Mouse (Mus musculus) megakaryocyte-erythroid progenitor cell, adult 5-6 weeks (primary cell): ENCODE results near the gene Cmbl. TPM values are rescaled to one million over a fixed set of nuclear protein-coding genes. Genes with fewer than 3 reads are reported as not detected.
A peak's percentile ranks its signal among the peaks of the same experiment; 100 is the strongest.

ENCODE experiments used
- ATAC-seq: replicated peaks from 2 replicates; pipeline ENCODE4 v1.8.0; 2016; ENCODE audit warnings: mild to moderate bottlenecking, inconsistent platforms; ENCODE audit not compliant: severe bottlenecking, poor library complexity, low FRiP score, low TSS enrichment
- total RNA-seq, 2 experiments: library from RNA; stranded (forward) in 1 of 2; stranded (reverse) in 1 of 2; fragments of 200-1000, 215-1000 nt in 1 of 2; fragments of >200 nt in 1 of 2; fragmentation: Nextera tagmentation in 1 of 2; gene quantifications; 2 replicates each; pipeline ENCODE4 v1.2.3; 2014 to 2017

The Cmbl gene
- total RNA-seq, 2 experiments from 2014 or later = not detected

DNA sequence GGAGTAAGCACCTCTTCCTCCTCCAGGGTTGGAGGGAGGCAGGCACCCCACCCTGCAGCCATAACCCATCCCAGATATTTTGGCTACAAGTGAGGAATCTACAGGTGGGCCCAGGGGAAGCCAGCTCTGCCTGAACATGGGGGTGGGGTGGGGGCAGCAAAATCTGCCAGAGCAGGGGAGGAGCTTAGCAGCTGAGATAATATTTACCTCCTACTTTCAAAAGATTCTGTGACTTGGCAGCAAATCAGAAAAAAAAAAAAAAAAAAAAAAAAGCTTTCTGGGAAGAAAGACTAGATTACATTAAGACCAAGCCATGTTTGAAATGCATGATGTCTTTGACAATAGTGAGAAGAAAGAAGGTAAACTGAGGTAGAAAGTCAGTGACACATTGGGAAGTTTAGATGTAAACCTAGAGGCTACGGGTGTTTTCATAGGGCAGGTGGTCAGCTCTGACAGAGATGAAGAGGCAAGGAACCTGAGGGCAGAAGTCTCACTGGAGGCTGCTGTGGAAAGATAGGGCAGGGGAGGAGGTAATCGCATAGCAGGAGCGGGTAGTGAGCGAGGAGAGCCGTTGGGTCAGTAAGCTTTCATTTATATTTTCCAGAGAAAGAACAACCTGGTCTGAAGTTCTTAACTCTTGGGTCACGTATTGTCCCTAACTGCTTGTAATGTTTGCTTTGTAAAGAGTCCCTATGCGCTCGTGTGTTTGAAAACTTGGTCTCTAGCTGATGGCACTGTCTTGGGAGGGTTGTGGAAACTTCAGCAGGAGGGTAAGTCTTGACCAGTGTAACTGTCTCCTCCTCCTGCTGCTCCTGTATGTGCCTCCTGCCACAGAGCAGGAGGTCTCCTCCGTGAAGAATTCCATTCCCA, 25.3 kb upstream of the Cmbl start:
- ATAC-seq = peak; percentile 86

DNA sequence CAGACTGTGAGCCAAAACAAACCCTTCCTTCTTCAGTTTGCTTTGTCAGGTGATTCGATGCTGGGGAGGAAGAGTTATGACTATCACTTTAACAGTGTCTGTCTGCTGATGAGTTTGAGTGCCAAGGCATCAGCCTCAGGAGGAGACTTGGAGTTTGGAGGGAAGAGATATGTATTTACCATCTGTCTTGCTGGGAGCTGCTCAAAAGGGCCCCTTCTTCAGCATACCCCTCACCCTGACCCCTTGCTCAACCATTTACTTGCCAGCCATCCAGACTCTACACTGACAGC, 24.7 kb upstream of the Cmbl start:
- ATAC-seq = peak; percentile 40

DNA sequence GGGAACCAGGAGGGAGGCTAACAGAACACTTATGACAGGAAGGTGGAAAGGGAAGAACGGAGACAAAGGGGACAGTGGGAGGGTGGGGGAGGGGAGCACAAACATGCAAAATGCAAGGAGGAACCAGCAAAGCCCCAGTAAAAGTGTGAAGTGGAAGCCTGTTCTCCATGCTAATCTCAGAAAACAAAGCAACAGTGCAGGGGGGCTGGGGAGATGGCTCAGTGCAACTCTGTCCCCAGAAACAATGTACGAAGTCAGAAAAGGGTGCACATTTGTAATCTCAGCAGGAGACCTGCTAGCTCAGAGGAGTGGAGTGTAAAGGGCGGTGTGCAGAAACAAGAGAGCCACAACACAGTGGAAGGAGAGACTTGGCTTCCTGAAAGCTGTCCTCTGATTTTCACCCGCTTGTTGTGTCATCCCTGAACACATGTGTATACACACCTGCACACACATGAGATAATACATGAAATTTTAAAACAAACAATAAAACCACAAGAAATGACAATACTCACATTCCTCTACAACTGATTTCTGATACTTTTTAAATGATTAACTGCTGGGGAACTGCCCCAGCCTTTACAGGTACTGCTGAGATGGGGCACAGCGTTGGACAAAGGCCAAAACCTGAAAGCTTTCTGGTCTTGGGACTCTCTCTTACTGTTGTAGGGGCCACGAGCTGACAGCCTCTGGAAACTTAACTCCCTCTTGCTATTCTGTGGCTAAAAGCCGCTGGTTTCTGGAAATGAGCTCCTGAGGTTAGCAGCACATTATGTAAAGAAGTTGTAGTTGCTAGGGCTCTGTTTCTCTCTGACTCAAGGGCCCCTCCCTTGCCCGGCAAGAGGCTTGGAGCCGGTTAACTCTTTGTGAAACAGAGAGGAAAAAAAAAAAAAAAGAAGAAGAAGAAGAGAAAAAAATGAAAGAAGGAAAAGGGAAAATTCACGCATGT, 22.9 kb upstream of the Cmbl start:
- ATAC-seq = no peak

DNA sequence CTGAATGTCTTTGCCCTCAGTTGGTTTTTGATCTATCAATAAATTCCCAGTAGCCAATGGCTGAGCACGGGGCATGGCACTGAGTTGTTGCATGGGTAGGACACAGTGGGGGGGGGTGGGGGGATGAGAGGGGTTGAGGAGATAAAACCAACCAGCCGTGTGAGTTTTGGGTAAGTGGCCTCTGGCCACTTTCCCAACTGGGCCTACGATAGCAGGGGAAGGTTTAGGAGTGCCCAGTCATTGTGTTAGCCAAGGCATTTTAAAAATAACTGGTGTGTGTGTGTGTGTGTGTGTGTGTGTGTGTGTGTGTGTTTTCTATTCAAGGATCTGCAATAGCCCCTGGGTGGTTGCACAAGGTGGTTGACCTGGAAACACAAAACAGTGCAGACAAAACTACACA, 21.9 kb upstream of the Cmbl start:
- no peak for ATAC-seq

DNA sequence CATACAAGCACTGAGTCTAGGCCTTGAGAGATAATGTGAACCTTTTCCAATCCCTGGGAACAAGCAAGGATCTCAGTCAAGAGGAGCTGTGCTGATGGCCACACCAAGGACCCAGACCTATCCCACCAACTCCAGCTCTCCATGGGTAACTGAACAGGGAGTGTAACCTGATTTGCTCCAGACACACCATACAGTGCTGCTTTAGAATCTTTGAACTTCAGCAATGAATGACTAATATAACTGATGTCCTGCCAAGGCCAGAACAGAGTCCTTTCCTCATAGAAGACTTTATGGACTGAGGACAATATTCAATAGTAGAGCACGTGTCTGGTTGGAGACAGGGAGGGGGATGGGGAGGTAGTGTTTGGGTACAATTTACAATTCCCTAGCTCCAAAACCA, 20.1 kb upstream of the Cmbl start:
- ATAC-seq = no peak

DNA sequence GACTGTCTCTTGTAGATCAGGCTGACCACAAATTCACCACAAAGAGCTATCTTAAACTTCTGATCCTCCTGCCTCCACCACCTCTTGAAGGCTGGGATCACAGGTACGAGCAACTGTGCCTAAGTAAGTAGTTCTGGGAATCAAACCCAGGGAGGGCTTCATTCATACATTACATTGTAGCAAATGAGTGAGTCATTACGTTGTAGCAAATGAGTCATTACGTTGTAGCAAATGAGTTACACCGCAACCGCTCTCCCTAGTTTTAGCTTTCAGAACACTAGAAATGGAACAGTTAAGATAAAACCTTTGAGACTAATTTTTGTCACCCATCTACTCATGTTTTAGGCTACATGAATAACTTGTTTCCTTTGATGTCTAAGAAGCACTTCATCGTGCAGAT, 18.9 kb upstream of the Cmbl start:
- ATAC-seq = no peak

DNA sequence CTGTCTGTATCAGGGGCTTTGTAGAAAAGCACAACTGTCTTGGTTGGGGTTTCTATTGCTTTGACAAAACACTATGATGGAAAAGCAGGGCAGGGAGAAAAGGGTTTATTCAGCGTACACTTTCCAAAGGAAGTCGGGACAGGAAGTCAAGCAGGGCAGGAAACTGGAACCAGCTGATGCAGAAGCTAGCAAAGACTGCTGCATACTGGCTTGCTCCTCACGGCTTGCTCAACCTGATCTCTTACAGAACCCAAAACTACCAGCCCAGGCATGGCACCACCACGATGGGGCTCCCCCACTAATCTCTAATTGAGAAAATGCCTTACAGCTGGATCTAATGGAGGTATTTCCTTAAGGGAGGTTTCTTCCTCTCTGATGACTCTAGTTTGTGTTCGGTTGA, 17.8 kb upstream of the Cmbl start:
- no peak for ATAC-seq

DNA sequence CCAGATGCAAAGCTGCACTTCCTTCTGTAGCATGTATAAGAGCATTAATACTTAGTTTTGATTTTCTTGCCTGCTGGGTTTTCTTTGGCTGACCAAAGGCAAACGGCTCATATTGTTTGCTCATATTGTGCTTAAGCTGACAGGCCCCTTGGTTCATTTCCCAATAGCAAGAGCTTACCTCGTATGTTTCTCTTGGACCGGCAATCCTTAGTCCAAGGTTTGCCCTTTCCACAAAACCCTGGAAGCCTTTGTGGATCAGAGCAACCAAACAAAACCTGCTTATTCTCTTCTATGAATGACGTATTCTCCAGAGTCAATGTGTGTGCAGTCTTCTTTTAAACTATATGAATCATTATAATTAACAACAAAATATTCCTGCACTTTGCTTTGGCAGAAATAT, 14.8 kb upstream of the Cmbl start:
- ATAC-seq = no peak

DNA sequence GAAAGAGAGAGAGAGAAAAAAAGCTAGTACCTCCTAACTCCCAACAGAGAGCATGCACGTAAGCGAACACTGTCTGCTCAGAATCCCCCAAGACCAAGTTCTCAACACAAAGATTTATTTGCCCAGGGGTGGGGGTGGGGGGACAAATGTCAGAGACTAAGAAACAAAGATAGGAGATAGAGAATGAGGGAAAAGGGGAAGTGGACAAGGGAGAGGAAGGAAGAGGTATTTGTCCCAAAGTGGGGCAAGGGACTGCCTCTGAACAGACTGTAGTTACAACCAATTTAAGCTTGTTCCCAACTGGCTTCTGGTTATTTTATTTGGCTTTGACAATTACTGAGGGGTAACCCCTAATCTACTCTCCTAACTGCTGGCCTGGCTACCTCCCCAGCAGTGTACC, 10.3 kb upstream of the Cmbl start:
- no peak for ATAC-seq

DNA sequence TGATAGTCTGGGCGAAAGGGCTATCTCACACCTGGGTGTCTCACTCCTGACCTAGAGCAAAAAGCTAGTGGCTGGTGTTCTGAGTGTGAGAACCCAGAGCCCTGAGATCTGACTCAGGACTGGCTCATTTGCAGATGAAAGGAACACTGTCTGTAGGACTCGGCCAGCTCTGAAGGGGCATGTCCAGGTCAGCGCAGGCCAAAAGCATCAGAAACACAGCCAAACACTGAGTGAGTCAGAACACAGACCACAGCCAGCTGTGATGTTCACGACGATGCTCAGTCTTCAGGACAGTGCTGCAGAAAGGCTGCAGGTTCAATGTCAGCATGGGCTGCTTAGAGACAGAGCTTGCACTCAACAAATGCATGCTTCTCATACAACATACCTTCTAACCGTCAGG, 3.8 kb upstream of the Cmbl start:
- ATAC-seq = no peak

DNA sequence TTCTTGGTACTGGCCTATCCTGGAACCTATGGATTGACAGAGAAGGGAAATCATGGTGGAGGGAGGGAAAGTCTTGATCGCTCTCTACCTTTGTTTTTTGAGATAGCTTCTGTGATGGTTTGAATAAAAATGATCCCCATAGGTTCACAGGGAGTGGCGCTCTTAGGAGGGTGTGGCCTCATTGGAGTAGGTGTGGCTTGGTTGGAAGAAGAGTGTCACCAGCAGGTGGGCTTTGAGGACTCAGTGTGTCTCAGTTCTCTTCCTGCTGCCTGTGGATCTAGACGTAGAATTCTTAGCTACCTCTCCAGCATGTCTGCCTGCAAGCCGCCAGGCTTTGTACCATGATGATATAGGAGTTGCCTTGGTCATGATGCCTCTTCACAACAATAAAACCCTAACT, 3.2 kb upstream of the Cmbl start:
- no peak for ATAC-seq

DNA sequence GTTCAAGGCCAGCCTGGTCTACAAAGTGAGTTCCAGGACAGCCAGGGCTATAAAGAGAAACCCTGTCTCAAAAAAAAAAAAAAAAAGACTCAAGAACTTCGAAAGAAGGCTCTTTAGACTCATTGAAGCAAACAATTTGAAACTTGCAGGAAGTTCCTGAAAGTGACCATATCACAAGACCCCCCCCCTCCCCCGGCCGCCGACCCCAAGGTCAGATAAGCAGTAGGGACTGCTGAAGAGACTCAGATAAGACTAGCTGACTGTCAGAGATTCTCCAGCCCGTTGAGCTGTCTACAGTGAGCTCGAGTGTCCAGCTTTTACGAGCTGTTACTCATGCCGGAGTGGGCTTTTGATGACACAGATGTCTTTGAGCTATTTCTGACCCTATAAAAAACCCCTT, 2.3 kb upstream of the Cmbl start:
- 0 out of 2 replicates have a peak, but pooled peaks have one; percentile 38 for ATAC-seq

DNA sequence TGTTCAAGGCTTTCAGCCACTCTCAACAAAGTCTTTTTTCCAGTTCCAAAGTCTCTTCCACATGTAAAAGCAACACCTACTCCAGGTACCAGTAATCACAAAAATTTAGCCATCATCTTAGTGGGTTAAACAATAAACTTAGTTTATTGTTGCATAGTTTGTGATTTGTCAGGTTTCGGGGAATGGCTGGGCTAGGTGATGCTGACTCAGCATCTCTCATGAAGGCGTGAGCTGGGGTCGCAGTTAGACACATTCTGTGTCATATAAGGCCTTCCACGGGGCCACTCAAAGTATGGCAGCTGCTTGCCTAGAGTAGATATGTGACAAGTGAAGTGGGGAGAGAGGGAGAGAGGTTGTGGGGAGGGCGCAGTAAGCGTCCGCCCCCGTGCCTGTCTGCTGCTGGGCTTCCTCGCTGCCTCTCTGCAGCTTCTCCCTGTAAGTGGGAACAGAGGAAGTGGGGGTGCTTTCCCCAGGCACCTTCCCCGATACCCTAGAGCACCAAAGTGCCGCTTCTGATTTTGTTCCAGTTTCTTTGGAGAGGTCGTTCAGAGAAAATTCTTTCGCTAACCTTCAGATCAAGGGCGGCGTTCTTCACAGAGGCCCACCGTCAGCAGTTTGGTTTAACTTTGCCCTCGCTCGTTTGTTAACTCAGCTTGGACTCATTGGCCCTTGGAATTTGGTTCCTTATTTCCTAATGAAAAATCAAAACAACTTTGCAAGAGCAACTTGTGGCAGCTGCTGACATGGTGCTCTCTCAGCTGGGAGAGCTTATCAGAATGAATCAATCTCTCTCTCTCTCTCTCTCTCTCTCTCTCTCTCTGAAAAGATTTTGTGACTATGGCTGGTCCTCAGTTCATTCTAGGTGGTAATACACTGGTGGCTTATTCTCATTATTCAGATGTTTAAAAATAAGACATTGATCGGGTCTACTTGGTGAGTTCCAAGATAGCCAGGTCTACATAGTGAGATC, 1.3 kb upstream of the Cmbl start:
- no peak for ATAC-seq

DNA sequence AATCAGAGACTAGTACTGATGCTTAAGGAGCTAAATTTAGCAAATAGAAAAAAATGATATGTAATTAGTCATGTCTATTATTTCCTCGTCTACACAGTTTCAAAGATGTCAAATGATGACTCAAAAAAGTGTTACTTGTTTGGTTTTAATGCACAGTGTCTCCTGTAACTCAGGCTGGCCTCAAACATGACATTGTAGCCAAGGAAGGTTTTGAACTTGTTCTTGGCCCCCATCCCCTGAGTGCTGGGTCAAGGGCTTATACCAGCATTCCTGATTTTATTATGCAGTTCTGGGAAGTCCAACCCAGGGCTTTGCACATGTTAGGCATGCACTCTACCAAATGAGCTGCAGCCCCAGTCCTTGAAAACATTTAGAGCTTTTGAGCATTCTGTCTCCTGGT, 597 bp downstream of the Cmbl start:
- ATAC-seq = no peak

DNA sequence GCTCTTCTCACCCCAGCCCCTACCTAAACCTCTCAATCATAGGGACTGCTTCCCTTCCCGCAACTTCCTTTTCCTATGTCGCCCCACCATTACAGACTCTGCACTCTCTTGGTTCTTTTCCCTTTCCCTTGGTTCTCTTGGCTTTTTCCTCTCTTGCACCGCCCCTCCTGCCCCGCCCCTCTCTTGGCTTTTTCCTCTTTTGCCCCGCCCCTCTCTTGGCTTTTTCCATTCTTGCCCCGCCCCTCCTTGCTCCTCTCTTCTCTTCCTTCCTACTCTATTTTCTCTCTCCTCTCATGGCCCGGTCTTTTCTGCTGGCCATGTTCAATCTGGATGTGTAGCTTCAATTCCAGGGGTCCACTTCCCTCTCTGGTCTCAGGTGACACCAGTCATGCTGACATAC, 2.2 kb downstream of the Cmbl start:
- no peak for ATAC-seq

DNA sequence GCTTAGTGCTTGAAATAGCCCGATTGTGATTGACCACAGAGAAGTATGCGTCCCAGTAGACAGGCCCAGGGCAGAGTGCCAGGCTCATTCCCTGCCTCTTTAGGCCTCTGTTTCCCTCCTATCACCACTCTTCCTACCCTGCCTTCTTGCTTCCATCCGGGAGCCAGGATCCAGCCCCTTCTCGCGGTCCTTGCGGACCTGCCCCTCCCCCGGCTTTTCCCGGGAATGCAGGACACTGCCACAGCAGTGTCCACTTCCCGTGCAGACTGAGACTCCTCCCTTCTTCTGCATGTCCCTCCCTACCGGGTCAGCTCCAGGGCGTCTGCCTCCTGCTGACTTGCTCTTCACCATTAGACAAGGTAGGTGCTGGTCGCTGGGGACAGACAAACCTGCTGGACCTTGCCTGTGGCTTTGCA, 3.4 kb downstream of the Cmbl start:
- ATAC-seq = no peak

DNA sequence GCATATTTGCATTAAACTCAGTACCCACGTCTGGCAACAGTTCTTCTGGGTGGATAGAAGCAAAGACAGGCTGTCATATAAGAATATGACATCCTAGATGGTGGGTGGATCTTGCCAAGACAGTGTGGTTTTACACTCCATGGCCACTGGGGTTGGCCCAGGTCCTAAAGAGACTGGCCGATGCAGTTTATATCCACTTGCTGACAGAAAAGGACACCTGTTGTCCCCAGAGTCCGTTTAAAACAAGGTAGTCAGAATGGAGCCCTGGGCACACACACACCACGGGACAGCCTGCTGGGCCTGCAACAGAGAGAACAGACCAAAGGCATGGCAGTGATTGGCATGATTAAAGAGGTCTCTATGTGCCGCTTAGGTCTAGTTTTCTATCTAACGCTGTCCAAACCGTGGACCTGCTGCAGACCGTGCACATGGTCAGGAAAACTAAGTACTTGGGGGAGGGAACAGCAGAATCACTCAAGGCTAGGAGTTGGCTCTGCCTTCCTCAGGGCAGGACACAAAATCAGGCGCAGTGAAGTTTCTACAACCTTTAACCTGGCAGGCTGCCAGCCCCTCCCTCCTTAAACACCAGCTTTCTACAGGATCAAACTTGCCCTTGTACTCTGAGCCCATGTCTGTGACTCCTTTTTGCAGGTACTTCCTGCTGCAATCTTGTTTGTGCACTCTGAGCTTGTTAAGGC, 4.3 kb downstream of the Cmbl start:
- no peak; the same call in 1 of the 2 replicates for ATAC-seq

DNA sequence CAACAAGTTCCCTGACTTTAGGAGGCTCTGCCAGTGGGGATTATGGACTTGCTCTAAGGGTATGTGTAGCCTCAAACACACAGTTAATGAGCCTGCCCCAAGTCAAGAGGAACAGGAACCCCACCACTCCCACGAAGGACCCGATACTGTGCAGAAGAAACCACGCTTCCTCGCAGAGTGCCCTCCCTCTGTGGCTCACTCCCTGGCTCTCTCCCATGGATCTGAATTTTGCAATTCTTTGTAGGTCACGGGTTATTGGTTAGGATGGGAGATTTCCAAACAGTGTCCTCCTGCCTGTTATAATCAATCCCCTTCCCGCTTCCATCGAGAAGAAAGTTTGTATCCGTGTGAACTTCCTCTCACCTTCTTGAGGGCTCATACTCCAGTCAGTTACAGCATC, 5.8 kb downstream of the Cmbl start:
- no peak for ATAC-seq
